Mouse (Mus musculus): ENCODE measurements at regions not wholly inside any gene's neighbourhood (a gene's known extent, or its start where the extent isn't known, plus 50 kb on each side); places are given as distances from the start of the nearest gene placed in this dataset.

DNA sequence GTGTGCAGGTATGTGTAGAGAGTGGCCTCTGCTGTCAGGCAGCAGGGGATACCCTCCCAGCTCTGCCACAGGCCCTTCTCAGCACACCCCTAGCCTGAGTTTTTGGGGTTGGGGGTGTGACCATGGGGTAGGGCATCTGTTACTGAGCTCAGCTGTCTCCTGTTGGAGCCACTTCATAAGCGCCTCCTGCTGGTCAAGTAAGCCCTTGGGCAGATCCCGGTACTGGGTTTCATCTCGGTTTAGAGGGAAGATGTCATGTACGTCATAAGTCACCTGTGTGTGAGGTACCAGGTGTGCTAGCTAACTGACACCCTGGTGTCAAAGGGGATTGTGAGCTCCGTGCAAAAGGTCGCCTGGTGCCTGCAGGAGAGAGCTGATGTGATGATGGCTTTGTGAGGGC lies 328.2 kb upstream of the Dio3 start:
- no peak for TF ChIP-seq POLR2A (IDR thresholded peaks at IDR 0.05; ENCODE audit: borderline replicate concordance, extremely low read depth, low read depth, low read length)
- TF ChIP-seq CTCF (IDR thresholded peaks at IDR 0.05; ENCODE audit: insufficient read depth, low read length): no peak

All from lung, adult 2 months (tissue).